Mouse (Mus musculus): ENCODE measurements around the gene Cfap97d2.
A peak's percentile ranks its signal among the peaks of the same experiment; 100 is the strongest.

Gene Cfap97d2

DNA sequence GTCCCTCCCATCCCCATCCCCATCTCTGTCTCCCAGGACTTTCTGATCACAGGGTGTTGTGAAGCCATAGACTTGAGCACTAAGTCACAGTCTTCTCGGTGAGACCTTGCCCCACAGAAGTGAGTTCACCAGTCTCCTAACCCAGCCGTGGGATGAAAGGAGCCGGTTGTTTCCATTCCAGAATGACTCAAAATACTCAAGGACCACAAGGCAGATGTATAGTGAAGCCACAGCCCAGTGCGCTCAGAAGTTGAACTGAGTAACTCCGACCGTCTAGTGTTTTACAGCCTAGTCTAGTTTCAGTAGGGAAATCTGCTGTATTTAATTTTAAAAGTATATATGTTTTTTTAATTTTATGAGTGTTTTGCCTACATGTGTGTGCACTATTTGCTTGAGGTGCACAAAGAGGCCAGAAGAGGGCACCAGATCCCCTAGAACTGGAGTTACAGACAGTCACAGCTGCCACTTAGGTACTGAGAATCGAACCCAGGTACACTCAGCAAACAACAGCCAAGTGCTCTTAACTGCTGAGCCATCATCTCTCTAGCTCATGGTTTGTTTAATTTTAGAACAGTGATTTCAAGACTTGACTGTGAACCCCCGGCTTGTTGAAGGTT, 18.5 kb upstream of the Cfap97d2 start:
- DNase-seq (ENCODE audit: low read depth): no peak

GRCm38 (mm10) chr8:13687941-13688340, 17.7 kb upstream of the Cfap97d2 start:
- no peak for DNase-seq (ENCODE audit: low read depth)

- no peak for DNase-seq (ENCODE audit: low read depth)
Observed at GRCm38 (mm10) chr8:13688461-13688860, 17.2 kb upstream of the Cfap97d2 start.

DNA sequence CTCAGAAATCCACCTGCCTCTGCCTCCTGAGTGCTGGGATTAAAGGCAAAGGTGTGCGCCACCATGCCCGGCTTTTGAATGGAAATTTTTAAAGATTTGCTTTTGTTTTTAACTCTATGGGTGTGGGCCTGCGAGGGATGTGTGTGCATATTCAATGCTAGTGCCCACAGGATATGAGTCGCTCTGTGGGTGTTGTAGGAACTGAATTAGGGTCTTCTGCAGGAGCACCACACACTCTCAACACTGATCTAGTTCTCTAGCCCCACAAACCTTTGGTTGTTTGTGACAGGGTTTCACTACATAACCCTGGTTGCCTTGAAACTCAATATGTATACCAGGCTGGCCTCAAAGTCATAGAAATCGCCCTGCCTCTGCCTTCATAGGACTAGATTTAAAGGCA, 16.4 kb upstream of the Cfap97d2 start:
- no peak for DNase-seq (ENCODE audit: low read depth)

GRCm38 (mm10) chr8:13692302-13693066, 13.2 kb upstream of the Cfap97d2 start:
- DNase-seq (ENCODE audit: low read depth): no peak

DNA sequence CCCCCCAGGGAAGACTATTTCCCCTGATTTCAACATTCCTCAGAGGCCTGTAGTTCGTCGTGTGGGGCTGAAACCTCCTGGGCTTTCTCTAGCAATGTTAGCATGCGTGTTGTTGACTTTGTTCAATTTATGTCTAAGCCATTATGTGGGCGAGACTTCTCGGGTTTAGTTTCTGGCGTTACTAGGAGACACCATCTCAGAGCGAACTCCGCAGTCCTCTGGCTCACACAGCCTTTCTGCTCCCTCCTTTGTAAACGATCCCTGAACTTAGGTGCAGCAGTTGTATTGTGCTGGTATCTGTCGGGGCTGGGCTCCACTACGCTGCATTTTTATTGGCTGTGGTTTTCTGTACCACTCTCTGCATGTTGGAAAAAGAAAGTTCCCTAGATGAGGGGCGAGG, 11.0 kb upstream of the Cfap97d2 start:
- DNase-seq (ENCODE audit: low read depth): no peak

DNA sequence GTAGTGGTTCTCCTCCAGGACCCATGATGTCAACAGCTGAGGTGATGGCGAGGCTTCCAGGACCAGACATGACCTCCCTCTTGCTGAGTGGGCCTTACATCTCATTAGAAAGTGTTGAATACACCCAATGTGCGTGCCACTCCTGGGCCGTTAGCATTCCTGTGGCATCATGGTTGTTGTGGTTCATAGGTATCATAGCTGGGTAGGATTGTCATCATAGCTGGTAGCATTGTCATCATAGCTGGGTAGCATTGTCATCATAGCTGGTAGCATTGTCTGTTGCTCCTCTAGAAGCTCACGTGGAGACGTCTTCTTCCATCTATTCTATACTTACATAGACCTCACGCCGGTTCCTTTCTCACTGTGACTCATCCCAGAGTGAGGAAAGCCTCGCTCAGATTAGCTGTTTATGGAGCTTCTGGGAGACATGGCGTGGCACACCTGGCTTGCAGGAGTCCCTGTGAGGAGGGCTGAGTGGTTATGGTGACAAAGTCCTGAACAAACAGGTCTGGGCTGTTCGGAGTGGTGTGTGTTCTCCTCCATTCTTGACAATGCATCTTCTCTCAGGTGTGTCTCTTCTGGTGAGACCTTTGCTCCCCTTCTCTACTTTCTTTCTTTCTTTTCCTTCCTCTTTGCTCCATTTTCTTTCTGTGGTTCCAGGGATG, 10.4 kb upstream of the Cfap97d2 start:
- DNase-seq (ENCODE audit: low read depth): no peak

GRCm38 (mm10) chr8:13696157-13696556, 9.5 kb upstream of the Cfap97d2 start:
- no peak for DNase-seq (ENCODE audit: low read depth)

DNA sequence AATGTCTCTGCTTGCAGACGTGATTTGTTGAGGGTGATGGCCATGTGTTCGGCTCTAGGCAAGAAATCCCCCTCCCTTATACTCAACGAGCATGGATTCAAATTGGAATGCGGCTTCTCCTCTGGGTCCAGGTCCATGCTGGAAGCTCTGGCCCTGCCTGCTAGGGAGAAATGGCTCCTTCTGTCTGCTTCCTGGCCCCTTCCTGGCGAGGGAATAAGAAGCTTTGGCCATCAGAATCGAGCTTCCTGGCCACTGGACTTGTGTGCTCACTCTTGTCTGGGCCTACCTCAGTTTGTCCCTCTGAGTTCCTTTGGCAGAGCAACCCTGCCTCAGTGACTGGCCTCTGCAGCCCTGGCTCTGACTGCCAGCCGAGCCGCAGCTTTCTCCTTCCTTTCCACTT, 8.5 kb upstream of the Cfap97d2 start:
- DNase-seq (ENCODE audit: low read depth): no peak

DNA sequence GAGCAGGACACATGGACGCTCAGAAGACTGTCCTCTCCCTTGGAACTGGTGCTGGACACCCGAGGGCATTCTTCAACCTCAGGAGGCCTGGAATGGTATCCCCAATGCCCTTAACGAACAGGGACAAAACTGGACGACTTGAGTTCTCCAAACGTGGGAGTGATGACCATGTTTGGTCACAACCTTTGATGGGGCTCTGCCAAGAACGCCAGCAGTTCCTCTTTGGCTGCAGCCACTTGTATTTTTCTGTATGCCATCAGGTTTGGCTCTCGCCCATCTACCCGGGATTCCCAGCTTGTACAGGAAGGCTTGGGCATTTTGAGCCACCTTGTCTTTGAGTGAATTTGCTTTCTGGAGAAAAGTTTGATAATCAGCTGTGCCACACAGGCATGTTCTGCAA, 8.0 kb upstream of the Cfap97d2 start:
- DNase-seq (ENCODE audit: low read depth): no peak

- DNase-seq (ENCODE audit: low read depth): no peak
Observed at GRCm38 (mm10) chr8:13698281-13698680, 7.4 kb upstream of the Cfap97d2 start.

GRCm38 (mm10) chr8:13699323-13699949, 6.3 kb upstream of the Cfap97d2 start:
- no peak for DNase-seq (ENCODE audit: low read depth)

- no peak for DNase-seq (ENCODE audit: low read depth)
Observed at GRCm38 (mm10) chr8:13702755-13703154, 2.9 kb upstream of the Cfap97d2 start.

GRCm38 (mm10) chr8:13703756-13704155, 1.9 kb upstream of the Cfap97d2 start:
- no peak for DNase-seq (ENCODE audit: low read depth)

GRCm38 (mm10) chr8:13704301-13704700, 1.4 kb upstream of the Cfap97d2 start:
- peak; percentile 85 for DNase-seq (ENCODE audit: low read depth)

DNA sequence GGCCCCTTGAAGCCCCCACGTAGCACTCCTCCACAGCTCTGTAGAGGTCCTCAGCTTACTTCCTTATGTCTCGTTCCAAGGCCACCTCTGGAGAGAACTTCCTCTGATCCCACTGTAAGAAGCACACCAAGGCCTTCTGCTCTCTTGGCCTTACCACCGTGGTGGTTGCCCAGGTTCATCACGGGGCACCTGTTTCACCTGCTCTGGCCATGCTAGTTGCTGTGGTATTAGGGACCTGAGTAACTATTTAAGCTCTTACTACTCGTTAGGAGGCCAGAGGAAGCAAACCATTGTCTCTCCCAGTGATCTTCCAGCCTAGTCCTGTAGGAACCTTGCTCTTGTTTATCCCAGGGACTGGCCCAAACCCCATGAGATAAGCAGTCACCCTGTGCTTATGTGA, 1.2 kb downstream of the Cfap97d2 start:
- no peak for DNase-seq (ENCODE audit: low read depth)

GRCm38 (mm10) chr8:13708514-13708913, 2.8 kb downstream of the Cfap97d2 start:
- DNase-seq (ENCODE audit: low read depth): no peak

DNA sequence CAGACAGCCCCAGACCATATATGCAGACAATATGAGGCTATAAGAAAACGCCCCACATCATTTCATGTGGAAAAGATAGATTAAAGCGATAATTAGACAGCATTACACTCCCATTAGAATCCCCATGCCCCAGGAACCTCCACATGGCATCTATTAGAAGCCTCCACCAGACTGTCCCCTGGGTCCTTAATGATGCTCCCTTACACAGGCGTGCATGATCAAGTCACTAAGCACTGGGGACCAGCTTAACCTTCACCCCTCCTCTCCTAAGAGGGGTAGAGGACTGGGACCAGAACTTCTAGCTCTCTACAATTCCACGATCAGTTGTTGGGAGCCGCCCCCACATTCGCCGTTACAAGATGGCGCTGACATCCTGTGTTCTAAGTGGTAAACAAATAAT, 13.3 kb downstream of the Cfap97d2 start:
- DNase-seq (ENCODE audit: low read depth): no peak

GRCm38 (mm10) chr8:13725722-13726121, 20.0 kb downstream of the Cfap97d2 start:
- no peak for DNase-seq (ENCODE audit: low read depth)

- no peak for DNase-seq (ENCODE audit: low read depth)
Observed at GRCm38 (mm10) chr8:13727469-13728094, 21.9 kb downstream of the Cfap97d2 start.

DNA sequence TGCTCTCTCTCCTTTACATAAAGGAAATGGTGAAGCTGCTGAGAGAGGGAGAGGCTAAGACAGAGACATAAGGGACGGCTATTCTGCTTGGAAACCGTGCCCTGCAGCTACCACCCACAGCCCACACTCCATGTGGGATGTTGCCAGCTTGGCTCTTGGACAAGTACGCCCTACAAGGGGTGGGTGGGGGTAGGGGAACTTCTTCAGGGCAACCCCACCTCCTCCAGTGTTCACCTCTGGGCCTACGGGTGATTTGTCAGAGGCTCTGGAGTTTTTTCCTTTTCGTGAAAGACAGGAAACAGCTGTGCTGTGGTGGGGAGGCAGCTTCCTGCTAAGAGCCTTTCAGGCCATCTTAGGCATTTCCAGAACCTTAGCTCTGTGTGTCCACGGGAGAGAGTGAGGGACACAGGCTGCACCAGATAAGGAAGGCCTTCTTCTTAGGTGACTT, 34.7 kb downstream of the Cfap97d2 start:
- no peak for DNase-seq (ENCODE audit: low read depth)
